Mouse (Mus musculus): ENCODE measurements around the gene Mbnl2.
A peak's percentile ranks its signal among the peaks of the same experiment; 100 is the strongest.

Gene Mbnl2

DNA sequence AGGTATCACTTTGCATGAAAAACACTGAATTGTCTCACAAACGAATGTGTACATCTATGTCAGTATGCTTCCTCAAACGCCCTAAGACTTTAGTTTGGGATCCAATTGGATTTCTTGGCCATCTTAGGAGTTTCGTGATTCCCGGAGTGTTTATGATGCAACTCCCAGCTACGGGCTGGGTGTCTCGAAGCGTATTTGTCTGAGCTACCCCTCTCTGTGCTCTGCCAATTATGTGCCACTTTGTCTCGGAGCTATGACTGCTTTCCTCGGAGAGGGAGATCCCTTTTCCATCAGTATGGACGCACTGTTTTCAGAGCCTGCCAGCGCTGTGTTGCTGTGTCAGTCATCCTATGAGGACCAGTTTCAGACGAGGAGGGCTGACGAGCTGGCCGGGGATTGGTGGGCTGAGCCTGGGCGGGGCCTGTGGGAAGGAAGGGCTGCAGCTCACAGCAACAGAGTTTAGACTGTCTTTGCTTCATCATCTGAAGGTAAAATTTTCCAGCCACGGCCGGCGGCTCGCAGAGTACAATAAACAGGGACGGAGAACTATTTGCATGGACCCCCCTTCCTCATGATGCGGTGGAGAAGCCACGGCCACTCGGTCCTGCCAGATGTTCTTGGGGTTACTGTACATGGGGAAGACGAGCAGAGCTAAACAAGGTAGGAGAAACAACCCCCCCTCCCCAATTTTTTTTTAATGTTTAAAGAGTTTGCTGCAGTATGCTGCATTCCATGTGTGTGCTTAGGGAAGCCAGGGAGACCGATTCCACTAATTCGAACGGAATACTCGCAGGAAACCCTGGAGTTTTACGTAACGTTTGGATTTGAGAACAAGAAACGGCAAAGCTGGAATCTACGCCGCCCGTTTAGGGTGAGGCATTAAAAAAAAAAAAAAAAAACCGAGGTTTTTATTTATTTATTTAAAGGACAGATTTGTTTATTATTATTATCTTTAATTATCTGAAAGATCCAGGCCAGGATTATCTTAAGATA is at the start of gene Mbnl2:
TSS of gene Mbnl2 (plus strand) at position 424 of the 993 bp plus-strand sequence.
- peak; percentile 95 for DNase-seq (ENCODE audit: low spot score)

DNA sequence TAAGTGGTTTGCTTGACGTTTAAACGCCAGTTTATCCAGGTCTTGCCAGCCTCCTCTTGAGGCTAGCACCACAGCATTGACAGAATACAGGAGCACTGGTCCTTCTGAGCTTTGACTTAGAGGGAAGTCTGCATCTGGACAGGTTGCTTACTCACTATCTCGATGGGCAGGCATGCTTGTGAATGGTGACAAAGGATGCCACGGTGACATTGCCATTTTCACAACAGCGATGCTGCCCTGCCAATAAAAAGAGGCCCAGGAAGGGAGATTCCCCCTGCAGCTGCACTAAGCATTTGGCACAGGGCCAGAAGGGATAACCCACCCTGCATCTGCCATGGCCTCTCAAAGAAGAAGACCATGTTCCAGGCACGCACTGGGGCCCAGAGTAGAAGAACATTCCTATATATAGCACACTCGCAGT is 43.4 kb upstream of the Mbnl2 start:
- DNase-seq (ENCODE audit: low spot score), result peak; percentile 38

GRCm38 (mm10) chr14:120235610-120236009 is 39.9 kb upstream of the Mbnl2 start:
- no peak for DNase-seq (ENCODE audit: low spot score)

DNA sequence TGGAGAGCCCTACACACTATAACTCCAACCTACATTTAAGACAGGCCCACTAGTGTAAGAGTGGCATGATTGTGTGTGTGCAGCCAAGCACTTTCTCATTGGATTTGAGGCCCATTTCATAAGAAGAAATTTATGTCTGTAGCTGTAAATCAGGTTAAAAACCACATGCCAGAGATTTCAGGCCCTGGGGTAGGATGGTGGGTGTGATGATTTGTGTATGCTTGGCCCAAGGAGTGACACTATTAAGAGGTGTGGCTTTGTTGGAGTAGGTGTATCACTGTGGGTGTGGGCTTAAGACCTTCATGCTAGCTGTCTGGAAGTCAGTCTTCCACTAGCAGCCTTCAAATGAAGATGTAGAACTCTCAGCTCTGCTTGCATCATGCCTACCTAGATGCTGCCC is 37.0 kb upstream of the Mbnl2 start:
- DNase-seq (ENCODE audit: low spot score), result no peak

DNA sequence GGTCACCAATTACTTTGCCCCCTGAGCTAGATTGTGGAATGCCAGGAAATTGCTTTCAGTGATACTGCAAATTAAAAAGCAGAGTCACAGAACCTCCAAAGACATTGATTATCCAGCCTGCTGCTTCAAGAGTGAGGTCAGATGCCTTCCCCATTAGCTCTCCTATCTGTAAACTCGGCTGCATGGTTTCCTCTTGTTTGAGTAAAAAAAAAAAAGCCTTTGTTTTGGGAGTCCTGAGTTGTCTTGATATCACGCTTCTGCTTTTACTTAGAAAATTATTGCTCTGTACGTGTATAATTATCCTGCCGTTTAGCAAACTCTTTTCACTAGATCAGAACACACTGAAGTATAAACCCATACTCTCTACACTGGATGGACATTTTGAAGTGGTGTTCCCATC is 35.3 kb upstream of the Mbnl2 start:
- DNase-seq (ENCODE audit: low spot score), result no peak

DNA sequence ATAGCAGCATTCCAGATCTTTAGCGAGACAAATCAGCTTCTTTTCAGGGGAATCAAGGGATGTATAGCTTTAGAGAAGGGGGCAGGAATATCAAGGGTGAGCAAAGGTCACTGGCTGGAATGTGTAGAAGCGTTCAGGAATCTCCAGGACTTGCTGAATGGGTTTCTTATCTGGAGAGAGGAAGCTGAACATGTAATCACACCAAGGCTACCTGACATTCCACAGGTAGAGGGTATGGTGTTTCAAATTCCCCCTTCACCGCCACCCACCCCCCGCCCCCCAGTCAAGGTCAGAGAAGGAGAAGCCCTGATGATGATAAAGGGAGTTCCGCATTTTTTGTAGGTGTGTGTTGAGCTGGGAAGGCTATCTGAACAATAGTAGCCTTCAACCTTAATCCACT is 32.8 kb upstream of the Mbnl2 start:
- no peak for DNase-seq (ENCODE audit: low spot score)

GRCm38 (mm10) chr14:120245081-120245705 is 30.3 kb upstream of the Mbnl2 start:
- no peak for DNase-seq (ENCODE audit: low spot score)

DNA sequence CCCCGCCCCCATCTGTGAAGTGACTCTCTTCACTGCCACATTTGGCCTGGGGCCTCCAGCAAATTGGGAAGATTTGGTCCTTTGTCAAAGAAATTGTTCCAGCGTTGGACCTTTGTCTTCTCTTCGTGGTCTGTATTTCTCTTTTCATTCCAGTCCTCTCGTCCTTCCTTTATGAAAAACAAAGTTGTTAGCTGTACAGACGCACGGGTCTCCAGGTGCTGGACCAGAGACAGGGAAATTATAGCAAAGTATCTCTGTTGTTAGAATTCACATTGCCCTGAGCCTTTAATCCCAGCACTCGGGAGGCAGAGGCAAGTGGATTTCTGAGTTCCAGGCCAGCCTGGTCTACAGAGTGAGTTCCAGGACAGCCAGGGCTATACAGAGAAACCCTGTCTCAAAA is 22.1 kb upstream of the Mbnl2 start:
- DNase-seq (ENCODE audit: low spot score), result no peak

DNA sequence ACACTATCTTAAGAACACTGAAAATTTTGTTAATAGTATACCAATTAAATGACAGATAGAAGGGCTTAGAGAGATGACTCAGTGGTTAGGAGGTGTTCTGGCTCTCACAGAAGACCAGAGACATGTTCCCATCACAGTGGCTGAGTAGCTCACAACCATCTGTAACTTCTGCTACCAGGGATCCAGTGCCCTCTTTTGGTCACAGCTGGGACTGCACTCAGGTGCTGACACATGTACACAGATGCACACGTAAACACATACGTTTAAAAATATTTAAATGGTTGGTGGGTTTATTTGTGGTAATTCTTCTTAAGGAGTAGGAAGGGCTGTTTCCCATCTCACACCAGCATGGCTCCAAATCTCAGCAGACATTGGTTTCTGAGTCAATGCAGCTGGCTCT is 19.3 kb upstream of the Mbnl2 start:
- no peak for DNase-seq (ENCODE audit: low spot score)

- peak; percentile 19 for DNase-seq (ENCODE audit: low spot score)
Measured at GRCm38 (mm10) chr14:120256623-120257384, 18.7 kb upstream of the Mbnl2 start.

- DNase-seq (ENCODE audit: low spot score), result peak; percentile 38
Measured at GRCm38 (mm10) chr14:120257483-120257882, 18.0 kb upstream of the Mbnl2 start.

- DNase-seq (ENCODE audit: low spot score), result no peak
Measured at GRCm38 (mm10) chr14:120259426-120259825, 16.0 kb upstream of the Mbnl2 start.

DNA sequence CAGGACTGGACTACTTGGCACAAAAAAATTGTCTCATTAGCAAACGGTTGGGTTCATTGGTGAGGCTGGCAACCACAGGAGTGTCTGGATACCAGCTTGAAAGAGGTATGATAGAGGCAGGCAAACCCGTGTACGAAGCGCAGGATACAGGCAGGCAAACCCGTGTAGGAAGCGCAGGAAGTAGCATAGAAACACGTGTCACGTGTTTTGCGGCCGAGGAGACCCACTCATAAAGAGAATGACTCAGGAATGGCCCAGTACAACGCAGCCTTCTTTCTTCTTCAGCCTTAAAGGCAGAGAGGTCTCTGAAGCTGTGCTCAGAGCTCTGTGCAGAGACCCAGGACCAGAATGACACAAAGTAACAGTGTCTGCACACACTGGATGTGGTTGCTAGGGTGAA is 13.9 kb upstream of the Mbnl2 start:
- no peak for DNase-seq (ENCODE audit: low spot score)

GRCm38 (mm10) chr14:120262660-120263379 is 12.6 kb upstream of the Mbnl2 start:
- no peak for DNase-seq (ENCODE audit: low spot score)

DNA sequence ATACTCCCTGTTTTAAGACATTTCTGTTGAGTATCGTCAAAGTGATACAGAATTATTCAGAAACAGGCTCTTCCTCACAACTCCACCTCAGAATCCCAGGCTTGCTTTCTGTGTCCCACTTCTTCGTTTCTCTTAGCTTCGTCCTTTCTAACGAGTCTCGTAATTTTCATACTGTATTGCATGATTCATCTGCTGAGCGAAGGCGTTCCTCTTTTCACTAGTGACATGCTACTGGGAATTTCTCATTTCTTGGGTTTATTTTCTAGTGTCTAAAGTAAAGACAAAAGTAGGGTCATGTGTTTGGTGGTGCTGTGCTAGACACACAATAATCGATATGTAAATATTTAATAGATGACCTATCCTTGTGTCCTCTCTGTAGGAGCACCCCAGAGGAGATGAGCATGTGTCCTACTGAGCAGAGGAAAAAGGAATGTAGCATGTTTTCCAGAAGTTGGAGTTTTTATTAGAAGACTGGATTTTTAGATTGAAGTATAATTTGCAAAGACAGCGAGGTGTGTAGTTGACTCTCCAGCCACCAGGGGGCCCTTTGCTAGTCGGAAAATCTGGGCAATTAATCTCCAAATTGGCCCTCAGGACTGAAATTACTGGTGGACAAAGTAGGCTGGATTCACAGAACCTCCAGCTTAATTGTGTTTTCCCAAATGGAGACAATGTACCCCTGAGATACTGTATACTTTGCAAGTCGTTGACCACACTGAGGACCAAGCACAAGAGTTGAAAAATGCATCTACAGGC is 11.9 kb upstream of the Mbnl2 start:
- DNase-seq (ENCODE audit: low spot score), result peak; percentile 70

GRCm38 (mm10) chr14:120265886-120266285 is 9.6 kb upstream of the Mbnl2 start:
- DNase-seq (ENCODE audit: low spot score), result no peak

DNA sequence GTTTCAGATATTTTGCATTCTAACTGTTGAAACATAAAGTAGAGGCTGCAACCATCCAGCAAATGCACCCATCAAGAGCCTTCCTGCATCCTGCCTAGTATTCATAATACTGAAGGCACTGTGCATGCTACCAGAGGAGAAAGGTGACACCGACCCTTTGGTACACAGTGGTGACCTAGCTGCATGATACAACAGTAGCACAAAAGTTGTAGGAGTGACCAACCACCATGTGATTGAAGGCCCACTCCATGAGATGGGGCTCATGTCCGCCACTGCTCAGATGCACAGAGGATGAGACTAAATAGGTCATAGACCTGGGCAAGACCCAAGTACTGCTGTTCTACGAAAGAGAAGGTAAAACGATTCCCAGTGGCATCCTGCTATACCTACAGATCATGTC is 8.3 kb upstream of the Mbnl2 start:
- DNase-seq (ENCODE audit: low spot score), result no peak

DNA sequence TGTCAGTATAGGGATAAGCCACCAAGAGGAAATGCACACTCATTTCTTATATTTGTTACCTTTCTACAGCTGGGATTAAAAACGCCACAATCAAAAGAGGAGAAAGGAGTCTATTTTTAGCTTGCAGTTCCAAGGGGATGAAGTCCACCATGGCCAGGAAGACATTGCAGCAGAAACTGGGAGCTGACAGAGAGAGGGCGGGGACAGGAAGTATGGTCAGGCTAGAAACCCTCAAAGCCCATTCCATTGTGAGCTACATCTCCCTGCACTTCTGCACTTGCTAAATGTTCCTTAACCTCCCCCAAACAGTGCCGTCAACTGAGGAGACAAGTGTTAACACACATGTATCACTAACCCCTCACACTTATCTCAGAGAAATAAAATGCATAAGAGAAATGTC is 5.4 kb upstream of the Mbnl2 start:
- no peak for DNase-seq (ENCODE audit: low spot score)

- no peak for DNase-seq (ENCODE audit: low spot score)
Measured at GRCm38 (mm10) chr14:120270633-120271032, 4.8 kb upstream of the Mbnl2 start.

DNA sequence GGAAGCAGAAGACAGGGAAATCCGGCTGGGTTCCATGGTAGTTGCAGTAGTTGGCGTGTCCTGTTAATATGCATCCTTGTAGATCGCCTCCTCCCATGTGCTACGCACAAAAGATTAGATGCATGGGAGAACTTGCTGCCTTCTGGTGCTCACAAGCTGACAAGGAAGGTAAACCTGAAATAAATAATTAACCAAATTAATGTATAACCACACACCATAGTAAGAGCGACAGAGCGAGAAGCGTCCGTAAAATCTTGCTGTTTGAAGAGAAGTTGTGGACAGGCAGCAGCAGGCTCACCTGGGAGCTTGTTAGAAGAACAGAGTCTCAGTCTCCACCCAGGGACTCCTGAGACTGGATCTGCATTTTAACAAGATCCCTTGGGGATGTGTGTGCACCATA is 4.4 kb upstream of the Mbnl2 start:
- no peak for DNase-seq (ENCODE audit: low spot score)

GRCm38 (mm10) chr14:120273766-120274165 is 1.7 kb upstream of the Mbnl2 start:
- no peak for DNase-seq (ENCODE audit: low spot score)
